Mouse (Mus musculus) stomach, embryonic 16.5 days (tissue): ENCODE measurements at regions not wholly inside any gene's neighbourhood (a gene's known extent, or its start where the extent isn't known, plus 50 kb on each side); places are given as distances from the start of the nearest gene placed in this dataset. TPM values are rescaled to one million over a fixed set of nuclear protein-coding genes. Genes with fewer than 3 reads are reported as not detected.

ENCODE experiments used
- ATAC-seq: fragments of 200-750 bp; cut with Nextera tagmentation; 2 replicates; pipeline ENCODE4 v1.8.0; 2017; ENCODE audit warnings: moderate number of reproducible peaks, moderate TSS enrichment; ENCODE audit not compliant: insufficient read depth, low FRiP score
- H3K27ac ChIP-seq: fragments of 300-500 bp; sonication (generic); 2 replicates; pipeline ENCODE4 v1.5.1; 2014; ENCODE audit warnings: low read length
- H3K27me3 ChIP-seq: fragments of 300-500 bp; sonication (generic); 2 replicates; pipeline ENCODE4 v1.6.1; 2014; ENCODE audit warnings: low read length, control low read depth, mixed read lengths; ENCODE audit not compliant: control insufficient read depth, insufficient read depth
- H3K36me3 ChIP-seq: fragments of 300-500 bp; sonication (generic); 2 replicates; pipeline ENCODE4 v1.6.1; 2014; ENCODE audit warnings: low read length; ENCODE audit not compliant: control insufficient read depth, insufficient read depth
- H3K4me1 ChIP-seq: fragments of 300-500 bp; sonication (generic); 2 replicates; pipeline ENCODE4 v1.6.1; 2014; ENCODE audit warnings: low read length, control low read depth, mixed read lengths; ENCODE audit not compliant: control insufficient read depth, insufficient read depth
- H3K4me2 ChIP-seq: fragments of 300-500 bp; sonication (generic); 2 replicates; pipeline ENCODE4 v1.6.1; 2014; ENCODE audit warnings: low read depth, low read length, mixed read lengths
- H3K4me3 ChIP-seq: fragments of 300-500 bp; sonication (generic); replicated peaks from 2 replicates; pipeline ENCODE4 v1.5.1; 2014; ENCODE audit warnings: mild to moderate bottlenecking, low read length
- H3K9ac ChIP-seq: fragments of 300-500 bp; sonication (generic); 2 replicates; pipeline ENCODE4 v1.6.1; 2014; ENCODE audit warnings: low read length
- H3K9me3 ChIP-seq: fragments of 300-500 bp; sonication (generic); replicated peaks from 2 replicates; pipeline ENCODE4 v1.6.1; 2016; ENCODE audit warnings: low read length, control low read depth; ENCODE audit not compliant: control insufficient read depth
- WGBS: fragments of 180-500 bp; shearing (Covaris S2); extraction: QIAGEN DNeasy Blood & Tissue Kit; methylation state at CpG from one replicate; pipeline ENCODE4 v1.1.7; 2014; 5-methylcytosine and 5-hydroxymethylcytosine counted together
- microRNA-seq: library from miRNA; unstranded; fragments of <30 nt; microRNA quantifications from one replicate; pipeline ENCODE4, GENCODE M21; 2016

DNA sequence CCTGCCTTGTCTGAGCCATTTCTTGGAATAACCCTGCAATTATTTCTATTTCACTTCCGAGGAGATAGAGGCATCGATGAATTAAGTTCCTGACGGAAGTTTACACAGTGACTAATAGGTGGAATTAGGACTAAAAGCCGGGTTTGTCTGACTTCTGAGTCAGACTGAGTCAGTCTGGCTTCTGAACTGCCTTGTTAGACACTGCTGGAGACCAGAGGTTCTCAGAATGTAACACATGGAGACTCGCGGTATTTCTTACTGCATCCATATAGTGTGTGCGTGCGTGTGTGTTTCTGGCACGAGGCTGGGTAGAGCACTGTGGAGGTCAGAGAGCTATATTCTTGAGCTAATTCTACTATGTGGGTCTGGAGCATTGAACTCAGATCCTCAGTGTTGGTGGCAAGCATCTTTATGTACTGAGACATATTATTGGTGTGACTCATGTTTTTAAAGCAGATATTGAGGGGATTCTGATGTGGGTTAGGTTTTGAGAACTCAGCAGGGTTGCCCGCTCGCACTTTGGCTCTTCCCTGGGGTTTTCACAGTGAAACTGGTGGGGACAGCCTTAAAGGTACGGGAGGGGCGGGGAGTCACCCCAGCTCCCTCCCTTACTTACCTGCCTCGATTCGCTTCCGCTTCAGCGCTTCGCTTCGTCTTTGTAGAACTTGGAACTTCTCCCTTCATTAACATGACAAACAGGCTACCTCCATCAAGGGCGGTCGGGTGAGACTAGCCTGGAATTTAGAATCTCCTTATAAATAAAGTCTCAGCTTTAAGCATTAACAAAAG, 101.2 kb downstream of the 4931417E11Rik start:
- 0 out of 2 replicates have a peak, but pooled peaks have one; percentile 44 for ATAC-seq
- peak overlapping the region; percentile 30 for H3K4me3 ChIP-seq
- H3K27ac ChIP-seq = no peak overlapping the region

DNA sequence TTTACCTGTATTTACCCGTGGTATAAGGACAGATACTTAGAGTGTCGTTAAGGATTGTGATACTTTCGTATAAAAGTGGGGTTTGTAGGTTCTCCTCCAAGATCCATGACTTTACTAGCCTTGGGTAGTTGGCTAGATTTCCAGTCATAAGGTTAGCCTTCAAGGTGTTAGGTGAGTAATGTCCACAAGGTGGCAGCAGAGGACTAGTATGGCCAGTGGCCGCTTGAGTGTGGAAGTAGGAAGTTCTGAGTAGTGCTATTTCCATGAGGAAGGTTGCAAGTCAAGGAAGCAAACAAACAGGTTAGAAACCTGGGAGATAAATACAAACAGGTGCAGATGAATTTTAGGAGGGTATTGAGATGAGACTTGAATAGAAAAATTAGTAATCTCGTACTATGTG, 101.9 kb downstream of the 4931417E11Rik start:
- H3K27ac ChIP-seq = no peak overlapping the region
- ATAC-seq = no peak
- no peaks in the 10 kb centered on the region; the same call in 1 of the 2 replicates for H3K27me3 ChIP-seq
- H3K9ac ChIP-seq = no peak overlapping the region
- no peaks in the 10 kb centered on the region for H3K4me1 ChIP-seq
- H3K9me3 ChIP-seq = no peaks in the 10 kb centered on the region
- peak overlapping the region; percentile 30 for H3K4me3 ChIP-seq
- no peaks in the 10 kb centered on the region for H3K36me3 ChIP-seq
- 7% methylated on average over 5 of the region's 5 CpGs for WGBS
- H3K4me2 ChIP-seq = peak overlapping the region; percentile 48

More for the DNA sequence above, 101.2 kb downstream of the 4931417E11Rik start:
- Histone ChIP-seq H3K9ac (0 out of 2 replicates have a peak overlapping the region, but pooled peaks have one; percentile 16), H3K4me2 (peak overlapping the region; percentile 48), H3K9me3 (no peaks in the 10 kb centered on the region), H3K4me1 (no peaks in the 10 kb centered on the region), H3K27me3 (no peaks in the 10 kb centered on the region; the same call in 1 of the 2 replicates), H3K36me3 (no peaks in the 10 kb centered on the region)
- WGBS = 8% methylated on average over 21 of the region's 21 CpGs

DNA sequence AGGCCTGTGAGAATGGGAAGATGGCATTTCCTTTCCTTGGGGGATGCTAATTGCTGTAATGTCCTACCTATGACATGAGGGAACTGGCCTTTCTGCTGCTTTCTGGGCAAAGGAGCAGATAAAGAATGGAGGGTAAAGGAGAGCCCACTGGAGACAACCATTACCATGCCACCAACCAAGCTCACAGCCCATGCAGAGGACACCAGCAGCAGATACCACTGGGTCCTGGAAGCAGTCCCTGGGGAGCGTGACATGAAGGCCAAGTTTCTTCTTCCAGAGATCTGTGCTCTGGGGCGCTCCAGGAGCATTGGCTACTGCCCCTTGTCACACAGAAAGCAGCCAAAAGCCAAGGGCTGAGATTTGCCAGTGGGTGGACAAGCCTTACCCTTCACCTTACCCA, 102.8 kb downstream of the 4931417E11Rik start:
- WGBS = 80% methylated on average over 2 of the region's 2 CpGs
- Histone ChIP-seq H3K4me3 (no peak overlapping the region), H3K9me3 (no peaks in the 10 kb centered on the region), H3K4me1 (no peaks in the 10 kb centered on the region), H3K9ac (no peak overlapping the region), H3K4me2 (no peak overlapping the region), H3K27ac (no peak overlapping the region), H3K27me3 (no peaks in the 10 kb centered on the region; the same call in 1 of the 2 replicates), H3K36me3 (no peaks in the 10 kb centered on the region)
- ATAC-seq = no peak

DNA sequence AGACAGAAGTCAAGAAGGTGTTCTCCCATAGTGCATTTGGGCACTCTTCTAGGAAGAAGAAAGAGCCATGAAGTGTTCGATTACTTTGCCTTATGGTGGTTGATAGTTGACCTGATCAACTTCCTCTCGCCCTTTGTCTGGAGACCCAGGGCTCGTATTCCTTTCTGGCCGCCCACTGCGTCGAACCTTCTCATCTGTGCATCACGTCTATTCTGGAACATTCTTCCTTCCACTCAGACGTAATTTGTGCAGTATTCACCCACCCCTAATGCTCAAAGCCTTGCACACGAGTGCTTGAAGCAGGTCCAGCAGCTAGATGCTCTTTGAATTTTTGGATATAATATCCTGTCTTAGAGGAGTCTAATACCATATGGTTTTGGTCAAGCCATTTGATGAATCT, 104.2 kb downstream of the 4931417E11Rik start:
- ATAC-seq = no peak
- Histone ChIP-seq H3K27ac (no peak overlapping the region), H3K4me3 (no peak overlapping the region), H3K27me3 (no peaks in the 10 kb centered on the region; the same call in 1 of the 2 replicates), H3K9me3 (no peaks in the 10 kb centered on the region), H3K36me3 (no peaks in the 10 kb centered on the region), H3K9ac (no peak overlapping the region), H3K4me1 (no peaks in the 10 kb centered on the region), H3K4me2 (no peak overlapping the region)
- WGBS = 83% methylated on average over 9 of the region's 9 CpGs

DNA sequence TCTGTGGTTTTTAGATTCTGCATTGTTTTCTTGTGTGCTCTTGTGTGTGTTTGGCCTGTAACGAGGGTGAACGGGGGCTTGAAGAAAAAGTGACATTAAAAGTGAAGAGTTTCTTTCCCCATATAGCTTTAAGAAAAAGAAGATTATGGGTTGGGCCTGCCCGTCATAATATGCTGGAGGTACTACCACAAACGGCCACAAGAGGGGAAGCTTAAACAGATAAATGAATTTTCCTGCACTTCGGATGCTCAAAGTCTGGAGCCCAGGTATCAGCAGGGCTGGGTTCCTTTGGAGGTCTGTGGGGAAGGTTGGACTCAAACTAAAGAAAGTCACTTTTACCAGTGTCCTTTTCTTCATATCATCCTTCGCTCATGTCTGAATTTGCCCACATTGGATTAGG, 86.8 kb downstream of the Suclg1 start:
- no peak overlapping the region for H3K4me3 ChIP-seq
- H3K9ac ChIP-seq = no peak overlapping the region
- ATAC-seq = no peak
- no peak overlapping the region for H3K4me2 ChIP-seq
- no peaks in the 10 kb centered on the region for H3K9me3 ChIP-seq
- no peaks in the 10 kb centered on the region for H3K27me3 ChIP-seq
- no peaks in the 10 kb centered on the region for H3K36me3 ChIP-seq
- WGBS = 57% methylated on average over 6 of the region's 6 CpGs
- H3K27ac ChIP-seq = no peak overlapping the region
- H3K4me1 ChIP-seq = no peaks in the 10 kb centered on the region

DNA sequence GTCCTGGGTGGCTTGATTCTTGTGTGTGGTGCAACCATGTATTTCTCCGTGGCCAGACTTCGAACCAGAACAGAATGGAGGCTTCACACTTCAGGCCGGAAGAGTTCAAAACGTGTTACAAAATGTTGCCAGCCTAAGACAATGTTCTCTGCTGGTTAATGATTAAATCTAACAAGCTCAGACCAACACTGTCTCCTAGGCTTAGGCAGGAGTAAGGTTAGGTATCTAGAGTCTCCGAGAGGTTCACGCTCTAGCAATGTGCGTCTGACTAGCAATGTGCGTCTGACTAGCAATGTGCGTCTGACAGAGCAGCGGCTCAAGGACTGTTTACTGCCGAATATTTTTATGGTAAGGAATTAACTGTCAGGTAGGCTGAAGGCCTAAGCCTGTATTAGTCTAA, 81.5 kb downstream of the Suclg1 start:
- Histone ChIP-seq H3K4me1 (no peaks in the 10 kb centered on the region), H3K4me3 (no peak overlapping the region), H3K27me3 (no peaks in the 10 kb centered on the region), H3K27ac (no peak overlapping the region), H3K4me2 (no peak overlapping the region), H3K9ac (no peak overlapping the region), H3K36me3 (no peaks in the 10 kb centered on the region), H3K9me3 (no peaks in the 10 kb centered on the region)
- ATAC-seq = no peak
- 77% methylated on average over 11 of the region's 11 CpGs for whole genome bisulfite sequencing

Small RNA genes in the stretch of these regions (microRNA-seq; reads per million reads assigned to microRNA genes)
- gene Gm24370 = not detected
